Mouse (Mus musculus) forebrain, postnatal 0 days (tissue): Measurements from ENCODE around the gene Hmmr. TPM values are rescaled to one million over a fixed set of nuclear protein-coding genes. Genes with fewer than 3 reads are reported as not detected.
"Not testable (repeated sequence)": the region's sequence is repeated elsewhere in the genome, so short reads cannot be mapped to it uniquely, and the experiment has no call there.

Source experiments
- ATAC-seq: fragments of 200-750 bp; cut with Nextera tagmentation; 2 replicates; pipeline ENCODE4 v1.8.0; 2017; ENCODE audit warnings: mild to moderate bottlenecking, moderate library complexity
- DNase-seq: peaks from one replicate; pipeline ENCODE4 v3.0.0-alpha.2; 2015
- H3K27ac ChIP-seq: fragments of 300-500 bp; sonication (generic); 2 replicates; pipeline ENCODE4 v1.5.1; 2014; ENCODE audit warnings: low read depth, mild to moderate bottlenecking, antibody characterized with exemption, low read length, moderate library complexity, mixed read lengths
- H3K27me3 ChIP-seq: fragments of 300-500 bp; sonication (generic); 2 replicates; pipeline ENCODE4 v1.6.1; 2014; ENCODE audit warnings: mild to moderate bottlenecking, low read length, mixed read lengths; ENCODE audit not compliant: insufficient read depth
- H3K36me3 ChIP-seq: fragments of 300-500 bp; sonication (generic); 2 replicates; pipeline ENCODE4 v1.6.1; 2014; ENCODE audit warnings: mild to moderate bottlenecking, moderate library complexity; ENCODE audit not compliant: insufficient read depth
- H3K4me1 ChIP-seq: fragments of 300-500 bp; sonication (generic); 2 replicates; pipeline ENCODE4 v1.6.1; 2014; ENCODE audit warnings: antibody characterized with exemption; ENCODE audit not compliant: insufficient read depth
- H3K4me2 ChIP-seq: fragments of 300-500 bp; sonication (generic); 2 replicates; pipeline ENCODE4 v1.6.1; 2014; ENCODE audit warnings: low read depth, mild to moderate bottlenecking, moderate library complexity
- H3K4me3 ChIP-seq: fragments of 300-500 bp; sonication (generic); 2 replicates; pipeline ENCODE4 v1.5.1; 2014; ENCODE audit warnings: low read depth, low read length, mixed read lengths
- H3K9ac ChIP-seq: fragments of 300-500 bp; sonication (generic); 2 replicates; pipeline ENCODE4 v1.6.1; 2014; ENCODE audit warnings: mild to moderate bottlenecking
- H3K9me3 ChIP-seq: fragments of 300-500 bp; sonication (generic); 2 replicates; pipeline ENCODE4 v1.6.1; 2016; ENCODE audit warnings: low read length
- CTCF ChIP-seq: sonication (generic); IDR thresholded peaks from 2 replicates; pipeline ENCODE4 v1.5.1; 2016; ENCODE audit warnings: antibody characterized with exemption, control low read depth, low read depth
- WGBS: fragments of 180-500 bp; shearing (Covaris S2); extraction: QIAGEN DNeasy Blood & Tissue Kit; methylation state at CpG from one replicate; pipeline ENCODE4 v1.1.7; 2014; 5-methylcytosine and 5-hydroxymethylcytosine counted together
- polyA plus RNA-seq: library from polyadenylated mRNA; unstranded; fragments of >200 nt; fragmentation: Nextera tagmentation; extraction: Ambion mirVana; gene quantifications from 2 replicates; pipeline ENCODE4 v1.2.1, GENCODE M21; 2015
- total RNA-seq: library from RNA; depleted of rRNA; stranded (reverse); fragments of >200 nt; gene quantifications from 2 replicates; pipeline ENCODE4 v1.2.3, GENCODE M21; 2014

The Hmmr gene
- total and polyA plus RNA-seq, 2 experiments from 2014 or later, result 4.6 to 6.4 TPM

- no peak for TF ChIP-seq CTCF
- no peak for DNase-seq
- no peaks in the 10 kb centered on the region for H3K27me3 ChIP-seq
- no peaks in the 10 kb centered on the region for H3K4me1 ChIP-seq
- no peak overlapping the region for H3K4me2 ChIP-seq
- WGBS, result 92% methylated on average over 12 of the region's 12 CpGs
- no peak overlapping the region for H3K4me3 ChIP-seq
- peaks cover 28% of the 10 kb centered on the region for H3K36me3 ChIP-seq
- no peaks in the 10 kb centered on the region for H3K9me3 ChIP-seq
- no peak overlapping the region for H3K27ac ChIP-seq
- no peak for ATAC-seq
- H3K9ac ChIP-seq, result no peak overlapping the region
Measured at GRCm38 (mm10) chr11:40741605-40742262, 8.5 kb upstream of the Hmmr start.

GRCm38 (mm10) chr11:40737369-40737768 is 4.1 kb upstream of the Hmmr start:
- ATAC-seq, result no peak
- WGBS, result 81% methylated on average over 3 of the region's 3 CpGs
- no peak for DNase-seq
- H3K9me3 ChIP-seq, result no peaks in the 10 kb centered on the region
- H3K4me2 ChIP-seq, result no peak overlapping the region
- no peak overlapping the region for H3K4me3 ChIP-seq
- no peak overlapping the region for H3K27ac ChIP-seq
- TF ChIP-seq CTCF, result no peak
- peaks cover 8% of the 10 kb centered on the region; the same call in 1 of the 2 replicates for H3K4me1 ChIP-seq
- no peak overlapping the region for H3K9ac ChIP-seq
- peaks cover 32% of the 10 kb centered on the region for H3K36me3 ChIP-seq
- H3K27me3 ChIP-seq, result no peaks in the 10 kb centered on the region

DNA sequence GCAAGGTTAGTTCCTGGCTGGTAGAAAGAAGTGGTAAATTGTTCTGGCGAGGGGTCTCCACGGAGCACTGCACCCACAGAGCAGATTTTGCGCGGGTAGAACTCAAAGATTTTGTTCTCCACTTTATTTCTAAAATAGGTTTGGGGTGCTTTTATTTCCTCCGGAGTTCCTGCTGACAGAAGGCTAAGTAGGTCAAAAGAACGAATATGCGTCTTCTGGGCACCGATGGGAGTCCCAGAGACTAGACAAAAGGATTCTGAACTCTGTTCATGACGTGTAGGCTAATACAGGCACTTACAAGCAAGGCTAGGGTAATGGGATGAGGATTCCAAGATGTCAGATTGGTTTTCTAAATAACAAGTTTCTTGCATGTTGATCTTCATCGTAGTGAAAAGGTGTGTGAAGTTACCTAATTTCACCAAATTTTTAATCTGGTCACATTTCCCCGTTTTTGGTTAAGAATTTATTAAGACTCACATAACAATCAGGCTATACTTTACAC is 1.1 kb upstream of the Hmmr start:
- no peak for DNase-seq
- peak overlapping the region; percentile 84 for H3K9ac ChIP-seq
- peak overlapping the region; percentile 93 for H3K4me2 ChIP-seq
- H3K4me3 ChIP-seq, result peak overlapping the region; percentile 90
- ATAC-seq, result no peak
- H3K27ac ChIP-seq, result peak overlapping the region; percentile 54; the same call in 1 of the 2 replicates
- 4% methylated on average over 11 of the region's 11 CpGs for WGBS
- H3K4me1 ChIP-seq, result peaks cover 8% of the 10 kb centered on the region; the same call in 1 of the 2 replicates
- H3K36me3 ChIP-seq, result peaks cover 18% of the 10 kb centered on the region
- no peaks in the 10 kb centered on the region for H3K27me3 ChIP-seq
- H3K9me3 ChIP-seq, result no peaks in the 10 kb centered on the region
- no peak for TF ChIP-seq CTCF

DNA sequence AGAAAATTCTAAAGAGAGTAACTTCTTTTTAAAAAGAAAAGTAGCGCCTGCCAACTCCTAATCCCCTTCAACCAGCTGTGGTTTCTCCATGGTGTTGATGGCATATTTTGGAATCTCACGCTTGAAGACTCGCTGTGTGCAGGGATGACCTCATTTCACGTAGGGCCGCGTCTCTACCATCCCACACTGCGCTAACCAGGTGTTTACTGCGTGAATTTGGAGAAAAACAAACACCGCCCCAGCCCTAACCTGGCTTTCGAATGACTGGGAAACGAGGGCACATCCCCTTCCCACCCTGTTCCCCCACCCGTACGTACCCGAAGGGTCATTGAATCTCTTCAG is 254 bp downstream of the Hmmr start:
- DNase-seq (no peak), ATAC-seq (peak; percentile 2; the same call in 1 of the 2 replicates)
- H3K36me3 ChIP-seq, result peaks cover 16% of the 10 kb centered on the region
- no peaks in the 10 kb centered on the region for H3K27me3 ChIP-seq
- H3K4me2 ChIP-seq, result peak overlapping the region; percentile 68
- no peak overlapping the region for H3K27ac ChIP-seq
- peak overlapping the region; percentile 90 for H3K4me3 ChIP-seq
- no peaks in the 10 kb centered on the region for H3K9me3 ChIP-seq
- H3K9ac ChIP-seq, result no peak overlapping the region
- no peak for TF ChIP-seq CTCF
- WGBS, result under 1% methylated on average over 14 of the region's 14 CpGs
- H3K4me1 ChIP-seq, result peaks cover 8% of the 10 kb centered on the region; the same call in 1 of the 2 replicates

DNA sequence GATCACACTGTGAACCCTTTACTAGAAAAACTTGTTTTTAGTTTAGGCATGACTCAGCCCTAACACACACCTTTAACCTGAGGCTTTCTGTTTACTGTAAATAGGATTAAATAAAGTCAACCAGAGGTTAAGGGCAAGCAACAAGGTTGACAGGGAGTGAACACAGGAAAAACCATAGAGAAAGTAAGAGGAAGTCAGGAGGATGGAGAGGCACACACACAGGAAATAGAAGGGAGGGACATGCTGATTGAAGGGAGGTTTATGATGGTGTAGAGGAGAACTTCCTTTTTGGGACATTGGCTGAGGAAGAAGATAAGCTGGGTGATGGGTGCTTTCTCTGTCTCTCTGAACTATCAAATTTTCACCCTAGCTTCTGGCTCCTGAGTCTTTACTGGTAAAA is 14.9 kb downstream of the Hmmr start:
- no peak for TF ChIP-seq CTCF
- ATAC-seq (no peak), DNase-seq (no peak)
- Histone ChIP-seq H3K4me3 (no peak overlapping the region), H3K4me2 (no peak overlapping the region), H3K36me3 (no peaks in the 10 kb centered on the region; the same call in 1 of the 2 replicates), H3K9ac (no peak overlapping the region), H3K27ac (no peak overlapping the region), H3K4me1 (no peaks in the 10 kb centered on the region), H3K27me3 (no peaks in the 10 kb centered on the region), H3K9me3 (no peaks in the 10 kb centered on the region)

- 90% methylated on average over 5 of the region's 5 CpGs for WGBS
- H3K9ac ChIP-seq, result no peak overlapping the region
Measured at GRCm38 (mm10) chr11:40715524-40715923, 17.7 kb downstream of the Hmmr start.

GRCm38 (mm10) chr11:40713858-40714257 is 19.4 kb downstream of the Hmmr start:
- no peak overlapping the region for H3K4me3 ChIP-seq
- ATAC-seq (no peak), DNase-seq (no peak)
- H3K27ac ChIP-seq, result no peak overlapping the region
- H3K36me3 ChIP-seq, result no peaks in the 10 kb centered on the region
- H3K4me1 ChIP-seq, result no peaks in the 10 kb centered on the region
- H3K27me3 ChIP-seq, result no peaks in the 10 kb centered on the region
- H3K9me3 ChIP-seq, result no peaks in the 10 kb centered on the region
- 70% methylated on average over 8 of the region's 8 CpGs for WGBS
- TF ChIP-seq CTCF, result no peak
- H3K4me2 ChIP-seq, result no peak overlapping the region
- no peak overlapping the region for H3K9ac ChIP-seq

More at GRCm38 (mm10) chr11:40715524-40715923, 17.7 kb downstream of the Hmmr start:
- Histone ChIP-seq H3K4me3 (no peak overlapping the region), H3K4me1 (no peaks in the 10 kb centered on the region), H3K27ac (no peak overlapping the region), H3K36me3 (no peaks in the 10 kb centered on the region), H3K4me2 (no peak overlapping the region), H3K27me3 (no peaks in the 10 kb centered on the region), H3K9me3 (no peaks in the 10 kb centered on the region)
- peak; percentile 48; the same call in 1 of the 2 replicates for ATAC-seq
- TF ChIP-seq CTCF, result peak; percentile 45
- DNase-seq, result peak; percentile 33

DNA sequence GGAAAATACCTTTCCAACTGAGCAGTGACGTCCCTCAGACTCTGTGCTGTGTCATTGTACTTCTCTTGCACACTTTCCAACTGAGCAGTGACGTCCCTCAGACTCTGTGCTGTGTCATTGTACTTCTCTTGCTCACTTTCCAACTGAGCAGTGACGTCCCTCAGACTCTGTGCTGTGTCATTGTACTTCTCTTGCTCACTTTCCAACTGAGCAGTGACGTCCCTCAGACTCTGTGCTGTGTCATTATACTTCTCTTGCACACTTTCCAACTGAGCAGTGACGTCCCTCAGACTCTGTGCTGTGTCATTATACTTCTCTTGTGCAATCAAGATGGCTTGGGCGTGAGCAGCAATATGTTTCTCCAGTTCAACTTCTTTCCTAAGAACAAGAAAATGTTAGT is 23.3 kb downstream of the Hmmr start:
- DNase-seq, H3K4me1 ChIP-seq, H3K9me3 ChIP-seq, H3K36me3 ChIP-seq, H3K9ac ChIP-seq, ATAC-seq, H3K4me2 ChIP-seq, H3K4me3 ChIP-seq, H3K27me3 ChIP-seq, H3K27ac ChIP-seq: not testable (repeated sequence)
- 85% methylated on average over 6 of the region's 6 CpGs for WGBS
